Mouse (Mus musculus) left cerebral cortex, postnatal 36 days (tissue): ENCODE measurements around the gene Zfp961. TPM values are rescaled to one million over a fixed set of nuclear protein-coding genes. Genes with fewer than 3 reads are reported as not detected.
"Not testable (repeated sequence)": the region's sequence is repeated elsewhere in the genome, so short reads cannot be mapped to it uniquely, and the experiment has no call there.

Experiments used
- DNase-seq, 2 experiments: peaks; one replicate each; pipeline ENCODE4 v3.0.0; 2021 to 2022; ENCODE audit warnings: low spot score in 2 of 2, mixed read lengths in 1 of 2
- intact Hi-C: fragments of 180-260 bp; cut with DNase I; formaldehyde crosslinking; loops from one replicate; pipeline ENCODE4 v1.15.1; 2025
- total RNA-seq, 2 experiments: library from RNA; stranded (reverse); gene quantifications; 2 replicates each; pipeline ENCODE4 v1.2.3; 2021

The Zfp961 gene
- total RNA-seq, 2 experiments from 2014 or later: 13.5 to 18.7 TPM

GRCm38 (mm10) chr8:72008134-72008641 is 57.4 kb downstream of the Zfp961 start:
- intact Hi-C loops: no loop called here
- no peak for DNase-seq

GRCm38 (mm10) chr8:72009473-72009872 is 58.6 kb downstream of the Zfp961 start, which contains the start of gene Cyp4f18:
Gene Cyp4f18, minus strand, starts transcription at chr8:72009626.
- no peak for DNase-seq
- intact Hi-C loops: no loop called here

- intact Hi-C loops, DNase-seq: not testable (repeated sequence)
Measured at GRCm38 (mm10) chr8:72013506-72014228, 62.8 kb downstream of the Zfp961 start.

- intact Hi-C loops, DNase-seq: not testable (repeated sequence)
Measured at GRCm38 (mm10) chr8:72017339-72017738, 66.5 kb downstream of the Zfp961 start.

GRCm38 (mm10) chr8:72018141-72018540 is 67.3 kb downstream of the Zfp961 start:
- no peak for DNase-seq
- intact Hi-C loops: no loop called here

GRCm38 (mm10) chr8:72019022-72019421 is 68.2 kb downstream of the Zfp961 start:
- DNase-seq, intact Hi-C loops: not testable (repeated sequence)

GRCm38 (mm10) chr8:72019816-72020215 is 69.0 kb downstream of the Zfp961 start:
- DNase-seq: no peak
- intact Hi-C loops: no loop called here

GRCm38 (mm10) chr8:72024886-72025285 is 74.0 kb downstream of the Zfp961 start:
- intact Hi-C loops: not testable (repeated sequence)

GRCm38 (mm10) chr8:72032926-72033325 is 82.1 kb downstream of the Zfp961 start:
- intact Hi-C loops: loop anchor here (10.0 kb wide), 1 partner anchor 268 kb away; no protein-coding TSS in a partner anchor
- DNase-seq: peak; percentile 17 to 28

More at GRCm38 (mm10) chr8:72024886-72025285, 74.0 kb downstream of the Zfp961 start:
- DNase-seq: not testable (repeated sequence)

GRCm38 (mm10) chr8:72040918-72041317 is 90.1 kb downstream of the Zfp961 start, which contains the start of gene Olfr372:
Gene Olfr372, plus strand, starts transcription at chr8:72041218.
- DNase-seq: not testable (repeated sequence)
- intact Hi-C loops: loop anchor here (2.0 kb wide), 1 partner anchor 44 kb away; no protein-coding TSS in a partner anchor

GRCm38 (mm10) chr8:72042493-72042892 is 91.7 kb downstream of the Zfp961 start:
- no peak for DNase-seq
- intact Hi-C loops: no loop called here

Other genes with a start within 250 kb of the Zfp961 start
- gene B3gnt3, start 249.2 kb upstream of the Zfp961 start, total RNA-seq: under 1 TPM; 0.52 to 0.75 TPM
- 100 to 1,000 TPM; 156 to 193 TPM for gene Fcho1, start 225.3 kb upstream of the Zfp961 start, total RNA-seq
- gene Zfp709, start 69.0 kb upstream of the Zfp961 start, total RNA-seq: 10 to 100 TPM in 1 of 2 experiments, 1 to 10 TPM in 1; 8.7 to 13.6 TPM
- 10 to 100 TPM; 10.5 to 11.9 TPM for gene Zfp882, start 42.4 kb upstream of the Zfp961 start, total RNA-seq
- gene Zfp617, start 42.4 kb upstream of the Zfp961 start, total RNA-seq: 10 to 100 TPM; 27.5 to 29.3 TPM
- not detected for gene Cyp4f18, start 58.6 kb downstream of the Zfp961 start, total RNA-seq
- not detected for gene Olfr372, start 90.2 kb downstream of the Zfp961 start, total RNA-seq
- not detected for gene Olfr373, start 132.1 kb downstream of the Zfp961 start, total RNA-seq
- gene Olfr374, start 156.0 kb downstream of the Zfp961 start, total RNA-seq: not detected
- 10 to 100 TPM; 24.4 to 28.2 TPM for gene Tpm4, start 183.9 kb downstream of the Zfp961 start, total RNA-seq
- gene Rab8a, start 210.2 kb downstream of the Zfp961 start, total RNA-seq: 10 to 100 TPM; 35.0 to 47.6 TPM
- not detected for gene Hsh2d, start 238.6 kb downstream of the Zfp961 start, total RNA-seq